Mouse (Mus musculus) bone marrow, adult 2 months (tissue): ENCODE results near the gene Trappc12.

Experiments used
- CTCF ChIP-seq: fragments of 200-500 bp; IDR thresholded peaks from 2 replicates; pipeline ENCODE4 v1.5.1; 2011; ENCODE audit warnings: low read length, control low read depth; ENCODE audit not compliant: control insufficient read depth, insufficient read depth
- POLR2A ChIP-seq: fragments of 200-500 bp; IDR thresholded peaks from 2 replicates; pipeline ENCODE4 v1.6.1; 2011; ENCODE audit warnings: low read depth, mild to moderate bottlenecking, control low read depth, low read length, borderline replicate concordance; ENCODE audit not compliant: control insufficient read depth

- TF ChIP-seq POLR2A (no peak), CTCF (no peak)
Measured at GRCm38 (mm10) chr12:28714822-28715632, 35.2 kb downstream of the Trappc12 start.
